Mouse (Mus musculus) liver, postnatal 0 days (tissue): Measurements from ENCODE around the gene Eef1akmt2. TPM values are rescaled to one million over a fixed set of nuclear protein-coding genes. Genes with fewer than 3 reads are reported as not detected.

ENCODE experiments used
- ATAC-seq: fragments of 200-750 bp; cut with Nextera tagmentation; 2 replicates; pipeline ENCODE4 v1.8.0; 2017; ENCODE audit warnings: mild to moderate bottlenecking, moderate library complexity
- DNase-seq: peaks from one replicate; pipeline ENCODE4 v3.0.0-alpha.2; 2016
- H3K27ac ChIP-seq: fragments of 300-500 bp; sonication (generic); 2 replicates; pipeline ENCODE4 v1.5.1; 2014; ENCODE audit warnings: antibody characterized with exemption, moderate library complexity, mild to moderate bottlenecking, low read depth
- H3K27me3 ChIP-seq: fragments of 300-500 bp; sonication (generic); 2 replicates; pipeline ENCODE4 v1.6.1; 2014; ENCODE audit warnings: low read length, control low read depth, mixed read lengths; ENCODE audit not compliant: insufficient read depth
- H3K36me3 ChIP-seq: fragments of 300-500 bp; sonication (generic); replicated peaks from 2 replicates; pipeline ENCODE4 v1.6.1; 2014; ENCODE audit warnings: mild to moderate bottlenecking, control low read depth, low read length, moderate library complexity, mixed read lengths; ENCODE audit not compliant: insufficient read depth
- H3K4me1 ChIP-seq: fragments of 300-500 bp; sonication (generic); 2 replicates; pipeline ENCODE4 v1.6.1; 2014; ENCODE audit warnings: antibody characterized with exemption, mild to moderate bottlenecking, control low read depth; ENCODE audit not compliant: insufficient read depth
- H3K4me2 ChIP-seq: fragments of 300-500 bp; sonication (generic); 2 replicates; pipeline ENCODE4 v1.6.1; 2014; ENCODE audit warnings: low read depth, mild to moderate bottlenecking, low read length, moderate library complexity, mixed read lengths
- H3K4me3 ChIP-seq: fragments of 300-500 bp; sonication (generic); 2 replicates; pipeline ENCODE4 v1.5.1; 2014; ENCODE audit warnings: low read depth, low read length
- H3K9ac ChIP-seq: fragments of 300-500 bp; sonication (generic); replicated peaks from 2 replicates; pipeline ENCODE4 v1.6.1; 2014; ENCODE audit warnings: mild to moderate bottlenecking, moderate library complexity
- H3K9me3 ChIP-seq: fragments of 300-500 bp; sonication (generic); 2 replicates; pipeline ENCODE4 v1.6.1; 2016; ENCODE audit warnings: mild to moderate bottlenecking, control low read depth, low read length, mixed read lengths
- CTCF ChIP-seq: sonication (generic); IDR thresholded peaks from 2 replicates; pipeline ENCODE4 v1.5.1; 2016; ENCODE audit warnings: antibody characterized with exemption, low read depth
- EP300 ChIP-seq: IDR thresholded peaks from 2 replicates; pipeline ENCODE4 v1.6.1; 2016; ENCODE audit warnings: antibody characterized with exemption, low read depth, mild to moderate bottlenecking
- WGBS: fragments of 180-500 bp; shearing (Covaris S2); extraction: QIAGEN DNeasy Blood & Tissue Kit; methylation state at CpG from one replicate; pipeline ENCODE4 v1.1.7; 2014; ENCODE audit not compliant: insufficient replicate concordance; 5-methylcytosine and 5-hydroxymethylcytosine counted together
- polyA plus RNA-seq: library from polyadenylated mRNA; unstranded; fragments of >200 nt; fragmentation: Nextera tagmentation; extraction: Ambion mirVana; gene quantifications from 2 replicates; pipeline ENCODE4 v1.2.1, GENCODE M21; 2015

Gene Eef1akmt2
- polyA plus RNA-seq, 1 experiment from 2014 or later: 14.1 TPM

- H3K27ac ChIP-seq: 0 out of 2 replicates have a peak overlapping the region, but pooled peaks have one; percentile 77
- H3K9ac ChIP-seq: no peak overlapping the region
- no peaks in the 10 kb centered on the region for H3K9me3 ChIP-seq
- H3K36me3 ChIP-seq: peaks cover 6% of the 10 kb centered on the region; the same call in 1 of the 2 replicates
- no peaks in the 10 kb centered on the region for H3K27me3 ChIP-seq
- no peak for ATAC-seq
- no peak for TF ChIP-seq EP300
- whole genome bisulfite sequencing: 57% methylated on average over 6 of the region's 6 CpGs
- peaks cover 49% of the 10 kb centered on the region for H3K4me1 ChIP-seq
- no peak for DNase-seq
- H3K4me3 ChIP-seq: no peak overlapping the region; the same call in 1 of the 2 replicates
- peak overlapping the region; percentile 48 for H3K4me2 ChIP-seq
Measured at GRCm38 (mm10) chr7:132809721-132810120, 42.8 kb downstream of the Eef1akmt2 start.

GRCm38 (mm10) chr7:132808841-132809682, 43.4 kb downstream of the Eef1akmt2 start:
- DNase-seq: no peak
- peak overlapping the region; percentile 77 for H3K27ac ChIP-seq
- H3K9ac ChIP-seq: peak overlapping the region; percentile 45; the same call in 1 of the 2 replicates
- no peak overlapping the region; the same call in 1 of the 2 replicates for H3K4me3 ChIP-seq
- no peaks in the 10 kb centered on the region for H3K9me3 ChIP-seq
- H3K27me3 ChIP-seq: no peaks in the 10 kb centered on the region
- peaks cover 53% of the 10 kb centered on the region for H3K4me1 ChIP-seq
- ATAC-seq: no peak
- WGBS: 15% methylated on average over 20 of the region's 20 CpGs
- H3K4me2 ChIP-seq: peak overlapping the region; percentile 48
- peaks cover 6% of the 10 kb centered on the region; the same call in 1 of the 2 replicates for H3K36me3 ChIP-seq
- TF ChIP-seq CTCF (peak; percentile 19), EP300 (no peak)

- ATAC-seq (no peak), DNase-seq (no peak)
- H3K9ac ChIP-seq: no peak overlapping the region; the same call in 1 of the 2 replicates
- no peak overlapping the region for H3K4me2 ChIP-seq
- no peak overlapping the region for H3K4me3 ChIP-seq
- no peaks in the 10 kb centered on the region for H3K27me3 ChIP-seq
- H3K4me1 ChIP-seq: peaks cover 62% of the 10 kb centered on the region
- H3K36me3 ChIP-seq: peaks cover 6% of the 10 kb centered on the region; the same call in 1 of the 2 replicates
- peak overlapping the region; percentile 77 for H3K27ac ChIP-seq
- TF ChIP-seq EP300 (no peak), CTCF (no peak)
- WGBS: 75% methylated on average over 7 of the region's 7 CpGs
- H3K9me3 ChIP-seq: no peaks in the 10 kb centered on the region
Measured at GRCm38 (mm10) chr7:132808051-132808796, 44.2 kb downstream of the Eef1akmt2 start.

- DNase-seq (no peak), ATAC-seq (no peak)
- H3K27ac ChIP-seq: peak overlapping the region; percentile 29
- no peak for TF ChIP-seq CTCF
- TF ChIP-seq EP300: no peak
- no peak overlapping the region for H3K4me3 ChIP-seq
- H3K9ac ChIP-seq: no peak overlapping the region
- peaks cover 6% of the 10 kb centered on the region; the same call in 1 of the 2 replicates for H3K36me3 ChIP-seq
- peaks cover 64% of the 10 kb centered on the region for H3K4me1 ChIP-seq
- 79% methylated on average over 13 of the region's 13 CpGs for WGBS
- H3K4me2 ChIP-seq: no peak overlapping the region
- H3K9me3 ChIP-seq: no peaks in the 10 kb centered on the region
- H3K27me3 ChIP-seq: no peaks in the 10 kb centered on the region
Measured at GRCm38 (mm10) chr7:132806926-132807857, 45.3 kb downstream of the Eef1akmt2 start.

- Histone ChIP-seq H3K4me2 (no peak overlapping the region), H3K9me3 (no peaks in the 10 kb centered on the region), H3K4me3 (no peak overlapping the region), H3K27me3 (no peaks in the 10 kb centered on the region), H3K9ac (no peak overlapping the region), H3K27ac (peak overlapping the region; percentile 29; the same call in 1 of the 2 replicates), H3K36me3 (peaks cover 6% of the 10 kb centered on the region; the same call in 1 of the 2 replicates), H3K4me1 (peaks cover 64% of the 10 kb centered on the region)
- DNase-seq (no peak), ATAC-seq (no peak)
- TF ChIP-seq CTCF: no peak
- no peak for TF ChIP-seq EP300
- WGBS: 80% methylated on average over 5 of the region's 5 CpGs
Measured at GRCm38 (mm10) chr7:132806286-132806685, 46.2 kb downstream of the Eef1akmt2 start.
